In genomic region chr7:97756967-97757881, GRCm38 (mm10) we compare ENCODE assay signal across 8 mouse cellular contexts. TPM values are rescaled to one million over a fixed set of nuclear protein-coding genes. Genes with fewer than 3 reads are reported as not detected.
A peak's percentile ranks its signal among the peaks of the same experiment; 100 is the strongest.
DNase-seq lines count a peak whose midpoint lies in the region; ATAC-seq and TF ChIP-seq lines count a peak whose summit lies in the region.

No protein-coding gene starts in this region.

- H3K9ac ChIP-seq in liver, embryonic 16.5 days (ENCODE audit: low read depth, low read length), result no peak overlapping the region
- 0 out of 2 replicates have a peak overlapping the region, but pooled peaks have one; percentile 4 for H3K9ac ChIP-seq in intestine, embryonic 14.5 days (ENCODE audit: low read length)

- 60% methylated on average over 18 of the region's 18 CpGs for WGBS in liver, embryonic 16.5 days (ENCODE audit: insufficient replicate concordance)
- WGBS in intestine, embryonic 14.5 days, result 65% methylated on average over 18 of the region's 18 CpGs
- WGBS in olfactory bulb, adult 2 months, result 23% methylated on average over 18 of the region's 18 CpGs

- peak; percentile 37; the same call in 1 of the 2 replicates for ATAC-seq in liver, embryonic 16.5 days (ENCODE audit: low read depth)
- ATAC-seq in intestine, embryonic 14.5 days (replicated peaks; ENCODE audit: low FRiP score, low TSS enrichment, low read depth), result peak; percentile 66

- no peaks in the 10 kb centered on the region for H3K36me3 ChIP-seq in liver, embryonic 16.5 days (ENCODE audit: control insufficient read depth, insufficient read depth)
- no peaks in the 10 kb centered on the region for H3K36me3 ChIP-seq in intestine, embryonic 14.5 days (ENCODE audit: control insufficient read depth, insufficient read depth, low read length)

- no peaks in the 10 kb centered on the region for H3K4me1 ChIP-seq in liver, embryonic 16.5 days (ENCODE audit: control insufficient read depth, low read depth, low read length)
- no peaks in the 10 kb centered on the region for H3K4me1 ChIP-seq in intestine, embryonic 14.5 days (replicated peaks; ENCODE audit: control insufficient read depth, insufficient read depth, low read length)
- H3K4me1 ChIP-seq in olfactory bulb, adult 2 months (ENCODE audit: control insufficient read depth, insufficient read depth, low read length), result peaks cover 15% of the 10 kb centered on the region

- TF ChIP-seq CTCF in olfactory bulb, adult 2 months (IDR thresholded peaks at IDR 0.05; ENCODE audit: insufficient read depth, low read depth, low read length), result no peak

- H3K9me3 ChIP-seq in liver, embryonic 16.5 days (replicated peaks; ENCODE audit: control insufficient read depth, low read length), result no peaks in the 10 kb centered on the region
- H3K9me3 ChIP-seq in intestine, embryonic 14.5 days (ENCODE audit: control insufficient read depth, low read length), result no peaks in the 10 kb centered on the region

- H3K27me3 ChIP-seq in liver, embryonic 16.5 days (ENCODE audit: control insufficient read depth, insufficient read depth, low read depth, low read length), result no peaks in the 10 kb centered on the region
- no peaks in the 10 kb centered on the region for H3K27me3 ChIP-seq in intestine, embryonic 14.5 days (replicated peaks; ENCODE audit: control insufficient read depth, insufficient read depth, low read length)

- intact Hi-C loops in heart, postnatal 14 days (cut with DNase I), result no loop called here

- no peak overlapping the region for H3K27ac ChIP-seq in liver, embryonic 16.5 days (ENCODE audit: low read length)
- H3K27ac ChIP-seq in intestine, embryonic 14.5 days (ENCODE audit: low read depth), result no peak overlapping the region
- peak overlapping the region; percentile 94 for H3K27ac ChIP-seq in olfactory bulb, adult 2 months (ENCODE audit: insufficient read depth, low read depth, low read length)

- DNase-seq in liver, result no peak
- DNase-seq in cerebellum, postnatal 14 days, result peak; percentile 45 to 57
- no peak for DNase-seq in intestine, embryonic 14.5 days (ENCODE audit: low spot score)
- no peak for DNase-seq in spleen, postnatal 10 days (ENCODE audit: low spot score in 2 of 2)
- no peak for DNase-seq in urinary bladder, adult 2 months (ENCODE audit: low spot score)
- DNase-seq in heart, postnatal 14 days, result no peak

- TF ChIP-seq POLR2A in olfactory bulb, adult 2 months (IDR thresholded peaks at IDR 0.05; ENCODE audit: insufficient read depth, low read depth, low read length), result no peak

- H3K4me3 ChIP-seq in liver, embryonic 16.5 days (ENCODE audit: low read depth, low read length), result no peak overlapping the region
- no peak overlapping the region for H3K4me3 ChIP-seq in intestine, embryonic 14.5 days (ENCODE audit: low read depth, low read length)
- H3K4me3 ChIP-seq in olfactory bulb, adult 2 months (ENCODE audit: insufficient read depth, low read depth, low read length), result peak overlapping the region; percentile 18; the same call in 1 of the 2 replicates

- no peak overlapping the region for H3K4me2 ChIP-seq in liver, embryonic 16.5 days (ENCODE audit: low read depth, low read length)
- H3K4me2 ChIP-seq in intestine, embryonic 14.5 days (ENCODE audit: low read length), result no peak overlapping the region

RNA-seq across cellular contexts. Expression of gene Aqp11, which starts 19.1 kb away (rescaled TPM):
- 42.6 and 49.8 TPM in 2 replicates for polyA plus RNA-seq in liver, embryonic 16.5 days (2015; fragmentation: Nextera tagmentation; extraction: Ambion mirVana)
- 19.7 and 26.3 TPM in 2 replicates for polyA plus RNA-seq in intestine, embryonic 14.5 days (2014; fragmentation: Nextera tagmentation; extraction: Ambion mirVana)
- not detected in 2 replicates for polyA plus RNA-seq in olfactory bulb, adult 2 months (2012; ENCODE audit: insufficient read depth, insufficient read length, low replicate concordance, missing spikeins)
- polyA plus RNA-seq in urinary bladder, adult 2 months (2012; rRNA removed), result 3.0 and 3.9 TPM in 2 replicates
- total RNA-seq in heart, postnatal 14 days (2021), result 1 to 10 TPM; 3.5 to 7.9 TPM

RNA-seq across cellular contexts. Expression of gene Pak1, which starts 31.1 kb away (rescaled TPM):
- polyA plus RNA-seq in liver, embryonic 16.5 days (2015; fragmentation: Nextera tagmentation; extraction: Ambion mirVana), result 9.3 and 10.1 TPM in 2 replicates
- 39.3 and 42.8 TPM in 2 replicates for polyA plus RNA-seq in intestine, embryonic 14.5 days (2014; fragmentation: Nextera tagmentation; extraction: Ambion mirVana)
- polyA plus RNA-seq in olfactory bulb, adult 2 months (2012; ENCODE audit: insufficient read depth, insufficient read length, low replicate concordance, missing spikeins), result 99.5 and 211 TPM in 2 replicates
- 14.6 and 19.2 TPM in 2 replicates for polyA plus RNA-seq in urinary bladder, adult 2 months (2012; rRNA removed)
- 1 to 10 TPM; 1.5 to 2.0 TPM for total RNA-seq in heart, postnatal 14 days (2021)

Comparison
In these comparisons a context has a peak if more than half of its experiments do, and no peak if none do; other contexts are left out.
1. DNase-seq: peak in cerebellum, postnatal 14 days (2 of 2); none in liver (single experiment), intestine, embryonic 14.5 days (single experiment), spleen, postnatal 10 days (0 of 2), urinary bladder, adult 2 months (single experiment) and heart, postnatal 14 days (0 of 2).